Mouse (Mus musculus) brain, embryonic 14.5 days (tissue): Measurements from ENCODE around the gene Lgi4.

ENCODE experiments used
- CTCF ChIP-seq: fragments of 200-500 bp; IDR thresholded peaks from 2 replicates; pipeline ENCODE4 v1.5.1; 2012; ENCODE audit warnings: inconsistent platforms, mild to moderate bottlenecking, moderate library complexity, borderline replicate concordance; ENCODE audit not compliant: insufficient read depth, insufficient read length; ENCODE audit errors: extremely low read depth
- POLR2A ChIP-seq: fragments of 200-500 bp; IDR thresholded peaks from 2 replicates; pipeline ENCODE4 v1.6.1; 2012; ENCODE audit warnings: mild to moderate bottlenecking, inconsistent platforms, borderline replicate concordance; ENCODE audit not compliant: poor library complexity, insufficient read depth, insufficient read length, severe bottlenecking; ENCODE audit errors: extremely low read depth

DNA sequence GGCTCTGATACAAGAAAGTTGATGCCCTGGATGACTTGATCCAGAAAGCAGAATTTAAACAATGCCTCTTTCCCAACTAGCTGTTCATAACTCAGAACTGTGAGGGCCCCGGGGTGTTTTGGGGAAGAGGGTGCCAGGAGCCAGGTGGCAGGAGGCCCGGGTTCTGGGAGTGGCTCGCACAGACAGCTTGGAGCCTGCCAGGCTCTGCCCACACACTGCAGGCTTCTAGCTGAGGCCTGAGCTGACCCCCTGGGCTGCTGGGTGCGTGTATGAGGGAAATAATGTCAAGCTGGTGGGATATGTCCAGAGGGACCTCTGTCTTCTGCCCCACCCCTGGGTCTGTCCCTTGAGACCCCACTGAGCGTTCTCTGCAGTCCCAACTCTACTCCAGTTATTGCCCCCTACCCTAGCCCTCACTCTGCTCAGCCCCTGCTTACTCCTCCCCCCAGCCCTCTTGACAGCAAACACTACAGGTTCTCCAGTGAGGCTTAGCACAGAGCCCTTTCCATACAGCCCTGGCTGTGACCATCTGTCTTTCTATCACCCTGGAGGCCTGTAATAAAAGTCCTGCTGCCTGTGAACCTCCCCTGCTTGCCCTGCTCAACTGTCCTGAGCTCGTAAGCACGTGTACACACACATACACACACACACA is 15.0 kb downstream of the Lgi4 start:
- TF ChIP-seq POLR2A (no peak), CTCF (no peak)
